Mouse (Mus musculus): Measurements from ENCODE around the gene Pon2.
"Not testable (repeated sequence)": the region's sequence is repeated elsewhere in the genome, so short reads cannot be mapped to it uniquely, and the experiment has no call there.

The Pon2 gene

DNA sequence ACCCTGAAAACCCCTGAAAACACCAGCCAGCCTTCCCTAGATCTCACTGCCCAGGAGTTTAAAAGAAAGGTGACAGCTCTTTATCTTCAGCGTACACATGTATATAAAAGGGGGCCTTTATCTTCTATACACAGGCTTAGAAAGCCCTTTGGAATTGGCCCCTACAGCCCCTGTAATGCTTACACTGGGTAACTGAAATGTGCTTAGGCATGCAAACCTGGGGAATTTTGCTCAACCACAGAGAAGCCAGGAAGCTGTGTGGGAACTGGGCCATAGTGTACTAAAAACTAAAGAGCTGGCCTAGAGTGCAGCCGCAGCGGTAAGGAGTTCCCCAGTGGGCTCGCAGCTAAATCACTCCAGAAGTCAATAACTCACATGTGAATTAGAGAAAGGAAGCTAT, 6.8 kb downstream of the Pon2 start:
- no peak for DNase-seq

DNA sequence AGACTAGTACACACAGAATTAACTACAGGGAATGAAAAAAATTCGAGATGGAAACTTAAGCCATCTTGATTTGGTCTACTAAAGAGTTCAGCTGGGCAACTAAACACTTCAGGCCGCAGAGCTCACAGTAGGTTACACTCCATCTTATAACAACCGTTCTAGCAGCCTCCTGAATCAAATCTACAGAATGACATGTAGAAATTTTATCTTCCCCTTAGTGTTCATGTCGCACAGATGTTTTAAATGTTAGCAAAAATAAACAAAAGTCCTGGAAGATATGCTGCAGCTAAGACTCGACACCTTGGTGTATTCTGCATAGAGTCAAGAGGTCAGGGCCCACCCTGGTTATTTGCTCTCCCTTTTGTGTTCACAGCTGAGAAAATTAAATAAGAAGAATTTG, 10.3 kb downstream of the Pon2 start:
- DNase-seq = no peak

GRCm38 (mm10) chr6:5287392-5287791, 10.9 kb downstream of the Pon2 start:
- DNase-seq = no peak

GRCm38 (mm10) chr6:5282418-5282817, 15.8 kb downstream of the Pon2 start:
- DNase-seq = no peak

- no peak for DNase-seq
Measured at GRCm38 (mm10) chr6:5280576-5281305, 17.5 kb downstream of the Pon2 start.

DNA sequence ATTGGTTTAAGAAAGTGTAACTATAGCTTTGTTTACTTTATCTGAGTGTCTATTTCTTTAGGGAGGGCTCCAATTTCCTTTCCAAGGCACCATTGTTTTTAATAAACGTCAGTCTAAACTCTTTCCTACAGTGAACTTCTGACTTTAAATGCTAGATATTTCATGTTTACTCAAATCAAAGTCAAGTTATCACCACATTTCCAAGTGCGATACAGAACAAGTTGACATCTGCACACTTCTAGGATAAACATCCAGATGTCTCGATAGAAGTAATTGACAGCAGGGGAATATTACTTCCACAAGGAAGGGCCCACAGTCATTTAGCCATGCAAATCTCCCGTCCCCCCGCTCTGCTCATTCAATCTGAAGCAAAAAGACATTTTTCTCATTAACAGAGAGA, 20.3 kb downstream of the Pon2 start:
- DNase-seq = no peak

- DNase-seq = no peak
Measured at GRCm38 (mm10) chr6:5269641-5270040, 28.6 kb downstream of the Pon2 start.

DNA sequence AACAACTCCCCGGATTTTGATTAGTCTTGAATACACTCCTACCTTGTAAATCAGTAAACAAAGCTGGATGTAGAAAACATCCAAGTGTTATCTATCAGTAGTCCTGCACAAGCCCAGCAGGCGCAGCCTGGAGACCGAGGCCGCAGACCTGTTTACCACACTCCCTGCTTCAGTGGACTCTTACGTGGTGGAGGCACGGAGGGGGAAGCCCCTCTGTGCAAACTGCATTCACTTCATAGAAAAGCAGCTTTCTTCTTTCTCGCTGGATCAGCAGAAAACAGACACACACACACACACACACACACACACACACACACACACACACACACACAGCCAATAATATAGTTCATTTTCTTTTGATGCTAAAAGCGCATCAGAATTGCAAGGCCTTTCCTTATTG, 33.5 kb downstream of the Pon2 start:
- DNase-seq = no peak

GRCm38 (mm10) chr6:5263250-5263999, 34.8 kb downstream of the Pon2 start:
- DNase-seq = no peak

DNA sequence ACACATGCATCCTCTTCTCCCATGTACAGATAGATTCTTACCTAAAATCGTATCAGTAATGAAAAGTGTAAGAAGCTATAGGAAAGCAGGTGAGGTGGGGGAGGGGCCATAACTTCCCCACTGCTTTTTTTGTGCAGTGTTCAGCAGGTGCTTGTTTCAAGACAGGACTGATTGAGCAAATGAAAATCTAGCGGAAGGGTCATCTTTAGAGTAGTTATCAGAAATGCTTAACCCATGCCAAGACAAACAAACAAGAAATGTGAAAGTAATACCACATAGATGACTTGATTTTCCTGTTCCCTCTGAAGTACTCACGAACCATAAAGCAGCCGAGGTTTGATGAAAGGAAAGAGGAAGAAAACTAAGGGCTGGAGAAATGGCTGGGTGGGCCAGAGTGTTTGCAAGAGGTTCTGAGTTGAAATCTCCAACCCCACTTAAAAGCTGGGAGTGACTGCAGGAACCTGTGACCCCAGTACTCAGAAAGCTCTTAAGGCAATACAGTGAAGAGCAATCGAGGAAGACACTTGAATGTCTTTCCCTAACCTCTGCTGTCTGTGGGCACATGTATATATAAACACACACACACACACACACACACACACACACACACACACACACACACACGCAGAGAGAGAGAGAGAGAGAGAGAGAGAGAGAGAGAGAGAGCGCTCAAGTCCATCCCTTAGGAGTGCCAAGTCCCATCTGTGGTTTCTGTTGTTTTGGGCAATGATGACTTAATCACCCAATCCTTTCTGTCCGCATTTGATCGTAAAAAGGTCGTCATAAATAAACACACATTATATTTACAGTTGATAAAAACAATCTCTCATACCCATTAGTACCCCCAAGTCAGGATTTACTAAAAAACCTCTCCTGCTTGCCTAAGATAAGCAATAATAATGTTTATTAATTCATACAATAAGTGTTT, 35.7 kb downstream of the Pon2 start:
- no peak for DNase-seq

DNA sequence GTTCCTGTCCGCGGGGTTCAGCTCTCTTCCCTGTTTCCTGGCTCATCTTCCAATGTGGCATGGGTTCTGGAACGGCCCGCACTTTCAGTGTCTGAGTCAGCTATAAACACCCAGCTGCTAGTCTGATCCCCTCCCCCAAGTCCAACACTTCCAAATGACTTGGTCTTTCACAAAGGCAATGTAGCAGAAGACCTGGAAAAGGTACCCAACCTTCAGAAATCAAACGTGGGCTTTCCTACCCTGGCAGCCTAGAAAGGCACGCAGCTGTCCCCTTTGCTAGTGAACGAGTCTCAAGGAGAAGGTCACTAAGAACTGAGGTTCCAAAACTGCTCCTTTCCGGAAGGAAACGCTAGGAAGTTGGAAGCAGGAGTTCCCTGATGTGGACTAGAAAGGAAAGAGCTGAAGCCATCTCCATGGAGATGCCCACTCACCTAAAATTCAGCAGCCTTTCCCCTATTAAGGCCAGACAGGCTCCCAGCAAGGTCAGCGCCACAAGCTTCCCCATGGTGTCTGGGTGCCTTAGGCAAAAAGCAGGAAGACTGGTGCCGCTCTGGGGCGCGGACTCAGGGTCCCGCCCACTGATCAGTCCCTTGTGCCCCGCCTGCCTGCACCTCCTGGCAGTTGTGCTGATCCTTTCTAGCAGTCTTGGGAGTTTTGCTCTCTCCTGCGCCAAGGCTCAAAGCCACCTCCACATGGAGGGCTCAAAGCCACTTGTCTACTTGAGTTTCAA, 42.4 kb downstream of the Pon2 start, which contains the start of gene Pon3:
Pon3 (minus strand) TSS at position 565 of the 730 bp plus-strand sequence.
- peak; percentile 9 for DNase-seq

- no peak for DNase-seq
Measured at GRCm38 (mm10) chr6:5255291-5255690, 43.0 kb downstream of the Pon2 start.

GRCm38 (mm10) chr6:5254869-5255268, 43.4 kb downstream of the Pon2 start:
- DNase-seq = no peak

GRCm38 (mm10) chr6:5245926-5246325, 52.3 kb downstream of the Pon2 start:
- DNase-seq = no peak

- no peak for DNase-seq
Measured at GRCm38 (mm10) chr6:5238799-5239198, 59.5 kb downstream of the Pon2 start.

DNA sequence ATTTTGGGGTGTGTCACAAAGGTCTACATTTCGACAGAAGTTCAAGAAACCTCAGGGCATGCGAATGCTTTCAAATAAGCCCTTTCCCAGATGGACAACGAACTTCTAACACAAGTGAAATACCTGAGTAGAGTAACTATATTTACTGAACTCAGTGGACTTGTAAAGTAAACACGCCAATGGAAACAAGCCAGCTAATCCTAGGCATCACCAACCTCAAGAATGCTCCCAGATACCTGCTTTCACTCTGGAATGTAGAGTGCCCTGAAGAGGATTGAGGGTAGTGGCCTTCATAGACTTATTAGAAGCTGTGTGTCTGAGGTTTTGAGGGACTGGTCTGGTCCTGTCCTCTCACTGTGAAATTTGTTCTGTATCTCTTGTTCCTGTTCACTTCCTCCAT, 60.7 kb downstream of the Pon2 start:
- no peak for DNase-seq

- no peak for DNase-seq
Measured at GRCm38 (mm10) chr6:5236843-5237371, 61.3 kb downstream of the Pon2 start.

GRCm38 (mm10) chr6:5234563-5234962, 63.7 kb downstream of the Pon2 start:
- DNase-seq = no peak

DNA sequence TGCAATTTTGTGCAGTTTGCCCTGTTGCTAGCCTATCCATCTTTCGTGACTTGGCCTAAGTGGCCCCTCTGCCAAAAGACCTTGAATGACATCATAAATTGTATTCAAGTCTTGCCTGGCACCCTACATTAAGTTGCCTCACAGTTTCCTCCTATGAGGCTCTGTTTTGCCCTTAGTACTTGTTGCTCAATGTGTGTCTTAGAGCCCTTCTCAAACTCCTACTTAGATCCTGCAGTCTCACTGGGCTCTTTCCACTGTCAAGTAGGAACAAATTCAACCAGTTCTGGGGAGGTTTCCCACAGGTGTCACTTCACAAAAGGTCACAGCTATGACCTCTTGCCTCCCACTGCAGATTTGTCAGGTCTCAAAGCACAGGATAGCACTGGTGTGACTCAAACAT, 64.4 kb downstream of the Pon2 start:
- DNase-seq = no peak

GRCm38 (mm10) chr6:5232022-5232421, 66.2 kb downstream of the Pon2 start:
- no peak for DNase-seq

DNA sequence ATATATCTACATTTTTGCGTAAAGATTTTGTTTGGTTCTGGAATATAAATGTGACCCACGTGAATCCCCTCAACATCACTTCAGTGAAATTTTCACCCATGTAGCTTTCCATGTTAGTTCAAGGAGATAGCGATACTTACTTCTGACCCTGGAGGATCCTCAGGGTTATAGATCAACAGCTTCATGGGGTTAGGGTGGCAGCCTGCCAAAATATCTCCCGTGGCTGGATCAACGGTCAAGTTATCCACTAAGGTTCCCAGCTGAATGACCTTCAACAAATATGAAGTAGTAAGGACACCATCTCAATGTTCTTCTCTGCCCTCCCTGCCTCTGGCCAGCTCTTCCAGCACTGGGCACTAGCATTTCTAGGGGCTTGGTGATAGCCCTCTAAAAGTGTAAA, 68.0 kb downstream of the Pon2 start:
- DNase-seq = no peak

- DNase-seq = not testable (repeated sequence)
Measured at GRCm38 (mm10) chr6:5223551-5223950, 74.7 kb downstream of the Pon2 start.

Measured in right cerebral cortex, postnatal 14 days (tissue).